Mouse (Mus musculus): ENCODE results near the gene Hnrnpl. TPM values are rescaled to one million over a fixed set of nuclear protein-coding genes. Genes with fewer than 3 reads are reported as not detected.
A peak's percentile ranks its signal among the peaks of the same experiment; 100 is the strongest.

Hnrnpl gene
- total RNA-seq, 2 experiments from 2014 or later = 244 to 291 TPM

- no peak for DNase-seq
These were observed 19.0 kb downstream of the Hnrnpl start for GRCm38 (mm10) chr7:28827338-28827737.

- DNase-seq = no peak
These were observed 21.5 kb downstream of the Hnrnpl start for GRCm38 (mm10) chr7:28829821-28830220.

- no peak for DNase-seq
These were observed 22.6 kb downstream of the Hnrnpl start for GRCm38 (mm10) chr7:28830981-28831380.

GRCm38 (mm10) chr7:28831411-28832125 is 23.2 kb downstream of the Hnrnpl start:
- no peak for DNase-seq

- DNase-seq = no peak
These were observed 23.8 kb downstream of the Hnrnpl start for GRCm38 (mm10) chr7:28832137-28832536.

GRCm38 (mm10) chr7:28833723-28834347 is 25.5 kb downstream of the Hnrnpl start, which contains the start of gene Lgals4:
Gene Lgals4, plus strand, starts transcription at chr7:28833854.
- DNase-seq = no peak

GRCm38 (mm10) chr7:28836936-28837335 is 28.6 kb downstream of the Hnrnpl start:
- no peak for DNase-seq

GRCm38 (mm10) chr7:28838331-28838730 is 30.0 kb downstream of the Hnrnpl start:
- no peak for DNase-seq

GRCm38 (mm10) chr7:28847273-28847672 is 38.9 kb downstream of the Hnrnpl start:
- DNase-seq = no peak

GRCm38 (mm10) chr7:28849700-28850236 is 41.4 kb downstream of the Hnrnpl start:
- DNase-seq = no peak

GRCm38 (mm10) chr7:28850642-28851041 is 42.3 kb downstream of the Hnrnpl start:
- no peak for DNase-seq

GRCm38 (mm10) chr7:28859953-28860352 is 51.6 kb downstream of the Hnrnpl start:
- no peak for DNase-seq

GRCm38 (mm10) chr7:28860898-28861297 is 52.6 kb downstream of the Hnrnpl start:
- no peak for DNase-seq

- no peak for DNase-seq
These were observed 54.6 kb downstream of the Hnrnpl start for GRCm38 (mm10) chr7:28862817-28863499.

GRCm38 (mm10) chr7:28863540-28863939 is 55.2 kb downstream of the Hnrnpl start, which contains the start of gene Lgals7:
Gene Lgals7, plus strand, starts transcription at chr7:28863853.
- no peak for DNase-seq

- no peak for DNase-seq
These were observed 56.0 kb downstream of the Hnrnpl start for GRCm38 (mm10) chr7:28864288-28864750.

- peak; percentile 74 for DNase-seq
These were observed 57.4 kb downstream of the Hnrnpl start for GRCm38 (mm10) chr7:28865481-28866300.

GRCm38 (mm10) chr7:28866769-28867507 is 58.6 kb downstream of the Hnrnpl start:
- no peak for DNase-seq

GRCm38 (mm10) chr7:28867508-28868340 is 59.4 kb downstream of the Hnrnpl start:
- peak; percentile 82 for DNase-seq

All from gastrocnemius, postnatal 10 days (tissue).